Mouse (Mus musculus): ENCODE measurements around the gene Slc7a4.

Slc7a4 gene

DNA sequence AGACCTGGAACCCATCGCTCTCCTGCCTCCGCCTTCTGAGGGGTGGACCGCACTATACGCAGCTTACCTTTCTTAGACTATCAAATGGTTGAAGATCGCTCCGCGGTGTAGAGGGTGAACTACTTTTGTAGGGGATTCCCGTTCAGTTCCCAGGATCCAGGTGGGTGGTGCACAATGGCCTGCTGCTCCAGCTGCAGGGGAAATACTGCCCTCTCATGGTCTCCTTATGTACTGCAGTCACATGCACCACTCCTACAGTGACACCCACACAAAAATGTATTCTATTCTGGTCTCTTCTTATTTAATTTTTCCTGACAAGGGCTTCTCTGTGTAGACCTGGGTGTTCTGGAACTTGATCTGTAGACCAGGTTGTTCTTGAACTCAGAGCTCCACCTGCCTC lies at the start of gene Slc7a4:
Gene Slc7a4, minus strand, starts transcription at position 151 of the 400 bp plus-strand sequence.
- POLR2A ChIA-PET, result interaction anchor here in 3 of 4 experiments (0.9 to 2.1 kb wide), 4 partner anchors 24 to 68 kb away, joined by 3 to 6 read pairs (median 5); no protein-coding TSS in a partner anchor
- CTCF ChIA-PET, result interaction anchor here in 3 of 4 experiments (0.5 to 2.1 kb wide), 13 partner anchors 9 to 506 kb away, joined by 3 to 19 read pairs (median 3); partner anchors contain the start of genes P2rx6 (in 2 of the 3), Lrrc74b (in 1 of the 3) and Smpd4 (in 1 of the 3)

DNA sequence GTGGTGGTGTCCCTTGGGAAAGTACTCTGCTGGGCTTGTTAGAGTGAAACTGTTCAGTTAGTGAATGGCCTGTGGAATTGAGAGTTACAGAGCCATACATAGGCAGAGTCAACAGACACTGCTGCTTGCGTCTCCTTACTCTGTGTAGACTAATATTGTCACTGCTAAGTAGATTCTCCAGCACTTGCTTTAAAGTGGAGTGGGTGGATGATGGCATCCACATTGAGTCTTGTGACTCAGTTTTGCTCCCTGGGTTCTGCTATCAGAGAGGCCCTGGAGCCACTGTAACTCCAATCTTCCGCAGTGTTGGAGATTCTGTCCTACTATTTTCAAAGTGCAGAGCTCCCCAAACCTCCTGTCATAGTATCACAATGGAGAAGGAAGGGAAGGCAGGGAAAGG lies 49.6 kb upstream of the Slc7a4 start:
- ChIA-PET CTCF (interaction anchor here in 1 of 4 experiments (1.3 to 1.5 kb wide), 2 partner anchors 74 to 159 kb away, joined by 3 to 4 read pairs; no protein-coding TSS in a partner anchor), POLR2A (interaction anchor here in 2 of 4 experiments (0.6 to 1.4 kb wide), 6 partner anchors 9 to 1332 kb away, joined by 3 to 9 read pairs (median 3); no protein-coding TSS in a partner anchor)

DNA sequence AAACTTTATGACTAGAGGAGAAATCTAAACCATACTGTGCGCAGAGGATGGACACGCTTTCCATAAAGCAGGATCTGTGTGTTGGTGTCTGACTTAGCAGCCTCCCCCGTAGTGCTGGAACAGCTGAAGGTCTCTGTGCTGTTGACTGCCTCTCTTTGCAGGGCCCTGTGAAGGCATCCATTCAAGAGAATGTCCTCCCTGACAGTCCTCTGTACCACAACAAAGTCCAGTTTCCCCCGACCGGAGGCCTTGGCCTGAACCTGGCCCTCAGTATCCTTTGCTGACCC lies 43.2 kb upstream of the Slc7a4 start:
- CTCF ChIA-PET, result interaction anchor here in 2 of 4 experiments (0.6 to 1.4 kb wide), 5 partner anchors 11 to 153 kb away, joined by 3 to 8 read pairs (median 4); partner anchors contain the start of gene Ccdc74a (in 1 of the 2)
- POLR2A ChIA-PET, result interaction anchor here in 1 of 4 experiments (1.2 to 1.7 kb wide), 3 partner anchors 11 to 19 kb away, joined by 4 to 6 read pairs (median 4); partner anchors contain the start of gene Ccdc74a

DNA sequence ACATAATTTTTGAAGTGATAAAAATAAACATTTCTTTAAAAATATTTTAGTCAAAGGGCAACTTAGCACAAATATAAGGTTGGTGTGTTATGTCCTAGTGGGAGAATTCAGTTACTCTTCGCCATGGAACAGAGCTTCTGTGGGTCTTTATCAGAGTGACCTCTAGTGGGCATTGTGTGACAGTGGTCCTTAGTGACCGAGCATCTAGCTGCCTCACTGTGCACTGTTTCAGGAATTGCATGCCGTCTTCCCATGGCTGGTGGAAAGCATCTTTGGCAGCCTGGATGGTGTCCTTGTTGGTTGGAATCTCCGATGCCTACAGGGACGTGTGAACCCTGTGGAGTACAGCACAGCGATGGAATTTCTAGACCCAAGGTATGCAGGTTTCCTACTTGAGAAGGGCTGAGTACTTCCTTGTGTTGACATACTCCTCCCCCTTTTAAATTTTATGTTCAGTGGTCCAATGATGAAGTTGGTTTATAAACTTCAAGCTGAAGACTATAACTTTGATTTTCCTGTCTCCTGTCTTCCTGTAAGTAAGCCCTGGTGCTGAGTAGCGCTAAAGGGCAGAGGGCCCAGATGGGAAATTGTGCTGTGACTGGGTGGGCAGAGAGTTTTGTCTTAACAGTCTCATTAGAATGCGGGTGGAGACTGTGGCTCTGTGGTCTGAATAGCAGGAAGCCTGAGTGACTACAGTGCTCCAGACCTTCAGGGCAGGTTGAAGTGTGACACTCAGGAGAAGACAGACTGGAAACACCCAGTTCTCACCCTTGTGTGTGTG lies 42.7 kb upstream of the Slc7a4 start:
- ChIA-PET CTCF (interaction anchor here (0.6 to 1.7 kb wide), 27 partner anchors 8 to 223 kb away, joined by 3 to 17 read pairs (median 4); partner anchors contain the start of gene Ccdc74a (in 1 of the 4)), POLR2A (interaction anchor here in 3 of 4 experiments (0.5 to 2.9 kb wide), 10 partner anchors 9 to 303 kb away, joined by 3 to 10 read pairs (median 3); partner anchors contain the start of gene Ccdc74a (in 2 of the 3))

DNA sequence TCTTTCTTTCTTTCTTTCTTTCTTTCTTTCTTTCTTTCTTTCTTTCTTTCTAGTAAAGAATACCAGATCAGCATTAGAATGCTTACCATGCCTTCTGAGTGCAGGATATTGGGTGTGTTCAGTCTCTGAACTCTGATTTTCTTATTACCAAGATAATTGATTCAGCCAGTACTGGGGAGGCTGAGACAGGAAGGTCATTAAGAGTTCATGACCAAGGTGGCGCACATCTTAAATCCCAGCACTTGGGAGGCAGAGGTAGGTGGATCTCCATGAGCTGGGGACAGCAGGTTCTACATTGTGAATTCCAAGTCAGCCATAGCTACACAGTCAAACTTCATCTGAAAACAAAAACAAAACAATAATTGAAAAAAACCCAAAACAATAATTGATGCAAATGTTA lies 38.9 kb upstream of the Slc7a4 start:
- CTCF ChIA-PET, result no interaction called here

DNA sequence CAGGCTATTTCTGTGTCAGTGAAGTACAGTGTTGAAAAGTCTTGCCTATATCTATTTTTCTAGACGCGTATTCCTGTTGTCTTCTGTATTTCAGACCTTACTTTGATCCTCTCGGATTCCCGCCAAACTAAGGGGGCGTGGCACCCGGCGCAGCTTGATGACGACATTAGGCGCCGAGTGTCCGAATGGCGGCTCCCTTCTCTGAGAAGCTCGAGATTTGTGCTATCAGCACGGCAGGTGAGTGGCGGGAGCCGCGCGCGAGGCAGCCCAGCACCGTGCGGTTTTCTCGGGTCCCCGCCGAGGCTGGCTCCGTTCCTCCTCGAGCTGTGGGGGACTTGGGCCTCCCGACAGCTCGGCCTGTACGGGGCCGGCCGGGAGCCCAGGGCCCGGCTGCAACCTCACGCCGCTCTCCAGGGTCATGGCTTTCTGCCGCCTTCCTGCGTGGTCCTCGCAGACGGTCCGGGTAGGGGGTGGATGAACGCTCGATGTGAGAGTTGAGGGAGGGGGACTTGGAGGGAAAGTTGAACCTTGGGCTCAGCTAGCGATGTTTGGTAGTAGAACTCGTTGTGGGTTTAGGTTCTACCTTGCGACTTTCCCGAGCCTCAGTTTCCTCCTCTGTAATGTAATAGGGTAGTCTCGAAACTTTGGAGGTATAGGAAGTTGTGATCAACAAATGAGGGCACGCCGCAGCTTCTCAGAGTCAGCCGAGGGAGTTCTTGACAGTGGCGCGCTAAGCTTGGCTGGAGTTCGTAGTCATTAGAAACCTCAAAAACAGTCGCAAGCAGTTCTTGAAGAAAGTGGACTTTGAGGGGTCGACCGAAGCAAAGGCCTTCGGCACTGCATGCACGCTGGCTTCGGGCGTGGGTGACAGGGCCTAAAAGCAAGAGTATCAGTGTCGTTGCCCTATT lies 36.4 kb upstream of the Slc7a4 start, which contains the start of gene Smpd4:
Gene Smpd4, plus strand, starts transcription at position 157 of the 908 bp plus-strand sequence.
- ChIA-PET CTCF (interaction anchor here in 3 of 4 experiments (0.7 to 2.8 kb wide), 15 partner anchors 10 to 542 kb away, joined by 3 to 14 read pairs (median 3); partner anchors contain the start of genes Crkl (in 1 of the 3), Lrrc74b (in 1 of the 3), P2rx6 (in 1 of the 3) and Slc7a4 (in 1 of the 3)), POLR2A (interaction anchor here in 3 of 4 experiments (0.6 to 3.4 kb wide), 34 partner anchors 10 to 470 kb away, joined by 3 to 29 read pairs (median 5); partner anchors contain the start of genes Ccdc74a (in 2 of the 3), P2rx6 (in 2 of the 3), Thap7 (in 2 of the 3) and Gm20518 (in 1 of the 3))

More for the DNA sequence above, 38.9 kb upstream of the Slc7a4 start:
- POLR2A ChIA-PET, result interaction anchor here in 1 of 4 experiments (0.5 to 1.9 kb wide), 8 partner anchors 8 to 92 kb away, joined by 3 to 5 read pairs (median 3); partner anchors contain the start of gene Lrrc74b

DNA sequence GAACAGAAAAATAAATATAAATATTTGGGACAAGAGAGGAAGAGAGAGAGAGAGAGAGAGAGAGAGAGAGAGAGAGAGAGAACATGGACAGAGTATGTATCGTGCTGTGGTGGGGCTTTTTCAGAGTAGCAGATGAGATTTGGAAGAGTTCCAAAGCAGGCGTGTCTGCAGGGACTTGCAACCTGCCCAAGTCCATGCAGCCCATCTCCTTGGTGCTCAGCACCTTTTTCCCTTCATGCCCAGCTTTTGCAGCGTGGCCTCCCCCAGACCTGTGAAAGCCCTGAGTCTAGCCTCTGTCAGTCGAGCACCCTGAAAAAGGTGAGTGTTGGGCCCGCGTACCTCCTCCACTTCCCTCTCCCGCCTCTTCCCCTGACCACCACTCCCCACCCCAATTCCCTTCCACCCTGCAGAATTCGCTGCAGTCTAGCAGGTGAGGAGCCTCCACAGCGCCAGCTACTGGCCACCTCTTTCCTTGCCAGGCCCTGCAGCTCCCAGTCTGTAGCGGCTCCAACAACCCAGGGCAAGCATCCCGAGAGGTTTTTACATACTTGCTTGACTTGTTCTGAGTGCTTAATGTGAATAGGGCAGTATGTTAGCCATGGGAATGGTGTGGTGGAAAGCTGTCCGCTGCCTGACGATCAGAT lies 35.0 kb upstream of the Slc7a4 start:
- CTCF ChIA-PET, result interaction anchor here (0.9 to 2.8 kb wide), 27 partner anchors 8 to 217 kb away, joined by 3 to 20 read pairs (median 3); partner anchors contain the start of genes Crkl (in 1 of the 4), Lrrc74b (in 1 of the 4), P2rx6 (in 1 of the 4) and Thap7 (in 1 of the 4)
- POLR2A ChIA-PET, result interaction anchor here in 3 of 4 experiments (0.6 to 3.4 kb wide), 33 partner anchors 8 to 471 kb away, joined by 3 to 29 read pairs (median 5); partner anchors contain the start of genes Ccdc74a (in 2 of the 3), Thap7 (in 2 of the 3), Lrrc74b (in 1 of the 3) and Lztr1 (in 1 of the 3)

DNA sequence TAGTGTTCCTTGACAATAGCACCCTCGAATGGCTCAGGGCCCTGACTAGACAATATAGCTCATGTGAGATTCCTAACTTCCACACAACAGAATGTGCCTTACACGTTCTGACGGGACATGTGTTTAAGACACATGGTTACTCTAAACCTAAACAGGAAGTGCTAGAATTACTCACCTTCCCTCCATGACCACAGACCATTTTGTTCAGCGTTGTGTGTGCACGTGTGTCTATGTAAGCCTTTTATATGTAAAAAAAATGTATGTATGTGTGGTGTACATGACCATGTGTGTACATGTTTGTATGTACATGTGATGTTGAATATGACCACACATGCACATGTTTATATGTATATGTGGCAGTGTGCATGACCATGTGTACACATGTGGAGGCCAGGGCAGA lies 33.2 kb upstream of the Slc7a4 start:
- ChIA-PET POLR2A (interaction anchor here in 2 of 4 experiments (1.2 to 2.0 kb wide), 3 partner anchors 13 to 58 kb away, joined by 3 to 9 read pairs (median 5); no protein-coding TSS in a partner anchor), CTCF (interaction anchor here in 2 of 4 experiments (1.1 to 2.8 kb wide), 4 partner anchors 9 to 83 kb away, joined by 3 to 13 read pairs (median 4); partner anchors contain the start of genes Lrrc74b (in 1 of the 2) and P2rx6 (in 1 of the 2))

DNA sequence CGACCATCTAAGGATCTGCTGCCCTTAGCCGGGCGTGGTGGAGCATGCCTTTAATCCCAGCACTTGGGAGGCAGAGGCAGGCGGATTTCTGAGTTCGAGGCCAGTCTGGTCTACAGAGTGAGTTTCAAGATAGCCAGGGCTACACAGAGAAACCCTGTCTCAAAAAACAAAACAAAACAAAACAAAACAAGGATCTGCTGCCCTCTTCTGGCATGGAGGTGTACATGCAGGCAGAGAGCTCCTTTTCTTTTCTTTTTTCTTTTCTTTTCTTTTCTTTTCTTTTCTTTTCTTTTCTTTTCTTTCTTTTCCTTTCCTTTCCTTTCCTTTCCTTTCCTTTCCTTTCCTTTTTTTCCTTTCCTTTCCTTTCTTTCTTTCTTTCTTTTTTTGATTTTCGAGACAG lies 31.7 kb upstream of the Slc7a4 start:
- CTCF ChIA-PET, result interaction anchor here (0.7 to 1.9 kb wide), 32 partner anchors 9 to 670 kb away, joined by 3 to 20 read pairs (median 4); partner anchors contain the start of genes Lrrc74b (in 2 of the 4), Gm20518 (in 1 of the 4) and Lztr1 (in 1 of the 4)
- POLR2A ChIA-PET, result interaction anchor here in 3 of 4 experiments (0.6 to 2.0 kb wide), 6 partner anchors 35 to 470 kb away, joined by 3 to 9 read pairs (median 4); partner anchors contain the start of genes Lrrc74b (in 1 of the 3) and Ydjc (in 1 of the 3)

DNA sequence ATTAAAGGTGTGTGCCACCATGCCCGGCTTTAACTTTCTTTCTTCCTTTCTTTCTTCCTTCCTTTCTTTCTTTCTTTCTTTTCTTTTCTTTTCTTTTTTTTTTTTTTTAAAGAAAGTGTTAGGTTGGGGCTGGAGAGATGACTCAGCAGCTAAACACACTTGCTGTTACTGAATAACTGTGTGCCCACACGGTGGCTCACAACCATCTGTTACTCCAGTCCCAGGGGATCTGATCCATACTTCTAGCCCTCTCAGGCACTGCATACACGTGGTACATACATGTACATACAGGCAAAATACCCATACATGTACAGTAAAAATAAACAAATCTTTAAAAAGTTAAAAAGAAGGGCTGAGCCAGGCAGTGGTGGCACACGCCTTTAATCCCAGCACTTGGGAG lies 28.4 kb upstream of the Slc7a4 start:
- ChIA-PET CTCF (no interaction called here), POLR2A (interaction anchor here in 1 of 4 experiments (1.4 to 1.5 kb wide), 2 partner anchors 53 to 81 kb away, joined by 3 to 6 read pairs; no protein-coding TSS in a partner anchor)

DNA sequence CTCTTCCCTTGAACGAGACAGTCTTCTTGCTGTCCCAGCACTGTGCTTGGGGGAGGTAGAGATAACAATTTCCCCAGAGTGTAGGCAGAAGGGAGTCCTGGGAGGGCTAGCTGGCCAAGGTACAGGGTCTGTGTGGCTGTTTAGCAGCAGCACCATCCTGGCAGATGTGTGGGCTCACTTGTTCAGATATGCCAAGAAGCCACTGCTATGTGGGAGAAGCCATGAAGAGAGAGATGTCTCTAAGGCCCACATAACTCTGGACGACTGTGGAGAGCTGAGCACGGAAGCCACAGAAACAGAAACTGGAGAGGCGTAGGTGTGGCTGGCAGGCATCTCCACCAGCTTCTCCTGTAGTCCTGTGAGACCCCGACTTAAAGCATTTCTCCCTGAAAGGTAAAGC lies 22.7 kb upstream of the Slc7a4 start:
- POLR2A ChIA-PET, result interaction anchor here in 2 of 4 experiments (0.6 to 1.7 kb wide), 3 partner anchors 18 to 473 kb away, joined by 3 read pairs; partner anchors contain the start of gene Sdf2l1 (in 1 of the 2)
- CTCF ChIA-PET, result interaction anchor here (0.7 to 2.3 kb wide), 8 partner anchors 9 to 132 kb away, joined by 3 to 8 read pairs (median 3); partner anchors contain the start of gene Smpd4 (in 1 of the 4)

DNA sequence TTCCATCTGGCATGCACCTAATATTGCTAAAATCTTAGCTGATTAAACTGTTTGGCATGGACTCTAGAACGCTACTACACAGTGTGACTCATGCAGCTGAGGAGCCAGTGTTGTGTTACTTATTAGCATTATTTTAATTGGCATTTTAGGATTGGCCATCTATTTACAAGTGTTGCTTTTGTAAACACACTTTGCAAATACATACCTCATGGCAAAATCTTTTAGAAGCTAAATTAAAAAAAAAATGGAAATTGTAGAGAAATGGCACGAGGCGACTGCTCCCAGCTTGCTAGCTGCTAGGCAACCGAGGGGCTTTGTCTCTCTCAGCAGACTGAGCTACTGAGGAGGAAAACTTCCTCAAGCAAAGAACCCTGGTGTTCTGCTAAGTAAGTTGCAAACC lies 21.9 kb upstream of the Slc7a4 start:
- POLR2A ChIA-PET, result interaction anchor here in 1 of 4 experiments (1.5 kb wide), 1 partner anchor 473 kb away, joined by 3 read pairs; the partner anchor contains the start of gene Sdf2l1
- CTCF ChIA-PET, result interaction anchor here (0.7 to 2.3 kb wide), 5 partner anchors 10 to 42 kb away, joined by 3 to 8 read pairs (median 3); no protein-coding TSS in a partner anchor

DNA sequence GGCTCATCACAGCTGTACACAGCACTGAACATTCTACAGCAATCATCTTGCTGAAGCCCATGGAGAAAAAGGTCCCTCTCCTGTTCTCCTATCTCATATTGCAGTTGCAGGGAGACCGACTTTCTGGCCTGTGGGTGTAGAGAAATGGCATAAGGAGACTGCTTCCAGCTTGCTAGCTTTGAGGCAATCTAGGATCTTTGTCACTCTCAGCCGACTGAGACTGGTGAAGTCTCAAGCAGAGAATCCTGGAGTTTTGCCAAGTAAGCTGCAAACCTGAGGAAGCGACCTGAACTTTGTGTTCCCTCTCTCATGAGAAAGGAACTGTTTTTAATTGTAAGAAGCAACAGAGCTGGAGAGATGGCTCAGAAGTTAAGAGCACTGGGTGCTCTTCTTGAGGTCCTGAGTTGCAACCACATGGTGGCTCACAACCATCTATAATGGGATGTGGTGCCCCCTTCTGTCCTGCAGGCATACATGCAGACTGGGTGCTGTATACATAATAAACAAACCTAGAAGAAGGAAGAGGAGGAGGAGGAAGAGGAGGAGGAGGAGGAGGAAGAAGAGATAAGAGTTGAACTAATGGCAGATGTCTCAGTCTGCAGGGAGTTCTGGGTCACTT lies 18.0 kb upstream of the Slc7a4 start:
- ChIA-PET POLR2A (interaction anchor here in 3 of 4 experiments (0.6 to 1.8 kb wide), 3 partner anchors 24 to 448 kb away, joined by 3 to 5 read pairs (median 4); no protein-coding TSS in a partner anchor), CTCF (interaction anchor here (0.6 to 4.0 kb wide), 7 partner anchors 14 to 680 kb away, joined by 4 to 17 read pairs (median 4); partner anchors contain the start of gene Slc7a4 (in 1 of the 4))

DNA sequence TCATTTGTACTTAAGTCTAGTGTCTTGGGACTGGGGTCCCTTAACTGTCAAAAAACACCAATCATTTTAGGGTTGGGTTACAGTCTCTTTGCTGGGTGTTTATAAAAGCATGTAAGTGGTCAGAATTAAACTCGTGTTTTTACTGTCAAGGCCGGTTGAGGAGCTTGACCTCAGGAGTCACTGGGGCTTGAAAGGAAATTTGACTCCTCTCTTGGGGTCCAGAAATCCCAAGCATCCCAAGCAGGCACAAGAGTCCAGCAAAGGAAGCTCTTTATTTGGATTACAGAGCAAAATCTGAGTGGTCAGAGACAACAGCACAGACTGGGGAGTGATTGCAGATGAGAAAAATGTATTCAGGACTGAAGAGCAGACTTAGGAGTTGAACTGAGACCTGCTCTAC lies 7.7 kb upstream of the Slc7a4 start:
- ChIA-PET POLR2A (interaction anchor here in 1 of 4 experiments (0.7 to 1.5 kb wide), 3 partner anchors 29 to 116 kb away, joined by 3 to 7 read pairs (median 4); partner anchors contain the start of genes Lrrc74b, P2rx6 and Smpd4), CTCF (interaction anchor here in 1 of 4 experiments (2.2 kb wide), 1 partner anchor 32 kb away, joined by 6 read pairs; no protein-coding TSS in a partner anchor)

DNA sequence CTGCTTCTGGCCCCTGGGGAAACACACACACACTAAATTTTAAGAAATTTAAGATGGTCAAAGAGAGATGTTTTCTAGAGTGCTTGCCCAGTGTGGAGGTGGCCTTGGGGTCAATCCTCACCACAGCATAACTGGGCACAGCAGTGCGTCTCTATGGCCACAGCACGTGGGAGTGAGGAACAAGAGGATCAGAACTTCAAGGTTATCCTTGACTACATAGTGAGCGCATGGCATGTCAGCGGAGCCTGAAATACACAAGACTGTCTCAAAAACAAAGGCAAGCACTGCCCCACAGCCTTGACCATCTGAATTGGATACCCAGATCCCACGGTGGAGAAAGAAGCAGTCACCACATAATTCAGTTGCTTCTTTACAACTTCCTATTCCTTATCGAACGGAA lies 1.5 kb upstream of the Slc7a4 start:
- ChIA-PET CTCF (interaction anchor here in 3 of 4 experiments (0.8 to 1.5 kb wide), 5 partner anchors 23 to 176 kb away, joined by 3 read pairs; partner anchors contain the start of genes Lrrc74b (in 1 of the 3) and P2rx6 (in 1 of the 3)), POLR2A (interaction anchor here in 1 of 4 experiments (1.9 kb wide), 1 partner anchor 27 kb away, joined by 7 read pairs; no protein-coding TSS in a partner anchor)
